Mouse (Mus musculus): ENCODE measurements around the gene Camk2n2.

Gene Camk2n2

GRCm38 (mm10) chr16:20610501-20611356 is 10.4 kb downstream of the Camk2n2 start:
- DNase-seq: peak; percentile 90

- no peak for DNase-seq
These were observed 16.4 kb downstream of the Camk2n2 start for GRCm38 (mm10) chr16:20604705-20605104.

- no peak for DNase-seq
These were observed 20.6 kb downstream of the Camk2n2 start for GRCm38 (mm10) chr16:20600511-20600910.

- no peak for DNase-seq
These were observed 24.2 kb downstream of the Camk2n2 start for GRCm38 (mm10) chr16:20596687-20597441.

GRCm38 (mm10) chr16:20595737-20596136 is 25.4 kb downstream of the Camk2n2 start:
- DNase-seq: no peak

- no peak for DNase-seq
These were observed 25.9 kb downstream of the Camk2n2 start for GRCm38 (mm10) chr16:20595060-20595673.

- peak; percentile 47 for DNase-seq
These were observed 29.9 kb downstream of the Camk2n2 start for GRCm38 (mm10) chr16:20591076-20591705.

- DNase-seq: no peak
These were observed 30.4 kb downstream of the Camk2n2 start for GRCm38 (mm10) chr16:20590680-20591038.

GRCm38 (mm10) chr16:20589939-20590679 is 31.0 kb downstream of the Camk2n2 start:
- DNase-seq: peak; percentile 72

- no peak for DNase-seq
These were observed 31.6 kb downstream of the Camk2n2 start, which contains the start of gene Vwa5b2 for GRCm38 (mm10) chr16:20589366-20589938. Vwa5b2 (plus strand) TSS chr16:20589471.
